Mouse (Mus musculus) lung, postnatal 10 days (tissue): ENCODE data around the gene Gm13103.
"Not testable (repeated sequence)": the region's sequence is repeated elsewhere in the genome, so short reads cannot be mapped to it uniquely, and the experiment has no call there.

ENCODE experiments used
- DNase-seq: peaks from one replicate; pipeline ENCODE4 v3.0.0; 2021

Gm13103 gene

GRCm38 (mm10) chr4:143846197-143846596 is at the start of gene Gm13103:
Gene Gm13103 (plus strand): TSS chr4:143846497.
- DNase-seq: not testable (repeated sequence)

GRCm38 (mm10) chr4:143815993-143816392 is 30.3 kb upstream of the Gm13103 start, which contains the start of gene Gm13084:
Gene Gm13084 (minus strand): TSS chr4:143816093.
- no peak for DNase-seq

DNA sequence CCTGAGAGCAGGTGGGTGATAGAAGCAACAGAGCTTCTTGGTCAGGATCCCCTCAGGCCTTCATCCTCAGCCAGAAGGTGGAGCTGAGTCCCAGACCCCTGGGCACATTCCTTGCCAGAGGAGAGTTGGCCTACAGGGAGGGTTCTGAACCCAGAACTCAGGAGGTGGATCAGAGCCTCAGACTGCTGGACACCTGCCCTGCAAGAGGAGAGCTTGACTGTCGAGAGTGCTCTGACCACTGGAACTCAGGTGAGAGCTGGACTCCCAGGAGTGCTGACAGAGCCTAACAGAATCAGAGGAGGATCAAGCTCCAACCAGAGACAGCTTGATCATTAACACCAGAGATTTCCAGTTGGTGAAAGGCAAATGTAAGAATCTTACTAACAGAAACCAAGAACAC is 36.1 kb downstream of the Gm13103 start:
- DNase-seq: not testable (repeated sequence)

DNA sequence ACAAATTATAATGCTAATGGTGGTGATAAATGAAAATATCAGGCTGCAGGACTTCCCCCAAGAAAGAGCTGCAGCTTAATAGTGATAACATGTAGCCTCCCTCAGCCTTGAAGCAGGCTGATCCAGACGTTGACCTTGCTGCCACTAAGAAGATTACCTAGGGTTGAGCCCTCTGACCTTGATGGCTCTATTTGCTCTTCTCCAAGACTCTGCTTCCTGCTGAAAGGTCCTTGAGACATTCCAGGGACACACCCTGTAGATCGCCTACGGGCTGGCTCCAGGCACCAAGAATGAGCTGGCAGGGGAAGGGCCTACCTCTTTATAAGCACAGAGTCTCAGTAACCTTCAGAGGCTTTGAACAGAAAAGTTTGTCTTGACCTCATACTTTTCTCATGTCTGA is 48.1 kb downstream of the Gm13103 start:
- not testable (repeated sequence) for DNase-seq

DNA sequence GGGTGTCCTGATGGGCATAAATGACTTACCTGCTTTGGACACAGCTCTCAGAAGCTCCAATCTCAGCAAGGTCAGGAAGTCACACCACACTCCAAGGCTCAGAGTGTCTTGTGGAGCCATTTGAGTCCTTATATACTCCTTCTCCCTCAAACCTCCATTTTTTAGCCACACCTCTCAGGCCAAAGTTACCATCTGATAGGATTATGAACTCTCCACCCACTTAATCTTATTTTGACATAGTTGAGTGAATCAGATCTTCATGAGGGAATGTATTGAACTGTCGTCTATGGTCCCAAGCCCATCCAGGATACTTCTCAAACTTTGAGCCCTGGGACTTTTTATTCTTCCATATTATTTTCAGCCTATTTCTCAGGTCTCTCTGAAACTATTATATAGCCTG is 54.0 kb downstream of the Gm13103 start, which contains the start of gene Pramef6:
Pramef6 (minus strand) TSS at position 101 of the 400 bp plus-strand sequence.
- DNase-seq: not testable (repeated sequence)
